Mouse (Mus musculus): ENCODE measurements around the gene Izumo1.

The Izumo1 gene

GRCm38 (mm10) chr7:45621443-45621842, at the start of gene Izumo1:
Izumo1 (plus strand) TSS chr7:45621811.
- peak; percentile 46 to 69 for DNase-seq (ENCODE audit: inconsistent age in 2 of 2, low spot score in 1 of 2)

- DNase-seq (ENCODE audit: inconsistent age in 2 of 2, low spot score in 1 of 2), result peak in 1 of 2 experiments; percentile 56
These were observed 49.6 kb upstream of the Izumo1 start for GRCm38 (mm10) chr7:45571966-45572365.

- DNase-seq (ENCODE audit: inconsistent age in 2 of 2, low spot score in 1 of 2), result no peak
These were observed 47.7 kb upstream of the Izumo1 start for GRCm38 (mm10) chr7:45573954-45574353.

- DNase-seq (ENCODE audit: inconsistent age in 2 of 2, low spot score in 1 of 2), result no peak
These were observed 46.9 kb upstream of the Izumo1 start for GRCm38 (mm10) chr7:45574472-45575379.

- DNase-seq (ENCODE audit: inconsistent age in 2 of 2, low spot score in 1 of 2), result peak in 1 of 2 experiments; percentile 4
These were observed 35.7 kb upstream of the Izumo1 start for GRCm38 (mm10) chr7:45585923-45586322.

- peak in 1 of 2 experiments; percentile 32 for DNase-seq (ENCODE audit: inconsistent age in 2 of 2, low spot score in 1 of 2)
These were observed 33.7 kb upstream of the Izumo1 start for GRCm38 (mm10) chr7:45587631-45588592.

- DNase-seq (ENCODE audit: inconsistent age in 2 of 2, low spot score in 1 of 2), result peak; percentile 97 to 98
These were observed 32.4 kb upstream of the Izumo1 start for GRCm38 (mm10) chr7:45589173-45589572.

- peak in 1 of 2 experiments; percentile 21 for DNase-seq (ENCODE audit: inconsistent age in 2 of 2, low spot score in 1 of 2)
These were observed 31.7 kb upstream of the Izumo1 start for GRCm38 (mm10) chr7:45589898-45590297.

GRCm38 (mm10) chr7:45590874-45591273, 30.7 kb upstream of the Izumo1 start:
- DNase-seq (ENCODE audit: inconsistent age in 2 of 2, low spot score in 1 of 2), result peak; percentile 31 to 61

- DNase-seq (ENCODE audit: inconsistent age in 2 of 2, low spot score in 1 of 2), result peak in 1 of 2 experiments; percentile 3
These were observed 29.7 kb upstream of the Izumo1 start for GRCm38 (mm10) chr7:45591880-45592279.

GRCm38 (mm10) chr7:45593118-45593815, 28.3 kb upstream of the Izumo1 start:
- peak; percentile 77 to 91 for DNase-seq (ENCODE audit: inconsistent age in 2 of 2, low spot score in 1 of 2)

- DNase-seq (ENCODE audit: inconsistent age in 2 of 2, low spot score in 1 of 2), result peak in 1 of 2 experiments; percentile 7
These were observed 26.4 kb upstream of the Izumo1 start for GRCm38 (mm10) chr7:45595176-45595575.

- DNase-seq (ENCODE audit: inconsistent age in 2 of 2, low spot score in 1 of 2), result peak in 1 of 2 experiments; percentile 64
These were observed 25.5 kb upstream of the Izumo1 start for GRCm38 (mm10) chr7:45596107-45596506.

- no peak for DNase-seq (ENCODE audit: inconsistent age in 2 of 2, low spot score in 1 of 2)
These were observed 24.6 kb upstream of the Izumo1 start for GRCm38 (mm10) chr7:45597013-45597412.

- peak in 1 of 2 experiments; percentile 11 for DNase-seq (ENCODE audit: inconsistent age in 2 of 2, low spot score in 1 of 2)
These were observed 24.1 kb upstream of the Izumo1 start for GRCm38 (mm10) chr7:45597527-45597926.

GRCm38 (mm10) chr7:45598960-45599879, 22.4 kb upstream of the Izumo1 start:
- DNase-seq (ENCODE audit: inconsistent age in 2 of 2, low spot score in 1 of 2), result peak in 1 of 2 experiments; percentile 5

GRCm38 (mm10) chr7:45605704-45606289, 15.8 kb upstream of the Izumo1 start:
- DNase-seq (ENCODE audit: inconsistent age in 2 of 2, low spot score in 1 of 2), result peak; percentile 63 to 80

GRCm38 (mm10) chr7:45609511-45609910, 12.1 kb upstream of the Izumo1 start:
- DNase-seq (ENCODE audit: inconsistent age in 2 of 2, low spot score in 1 of 2), result no peak

GRCm38 (mm10) chr7:45616277-45616676, 5.3 kb upstream of the Izumo1 start:
- no peak for DNase-seq (ENCODE audit: inconsistent age in 2 of 2, low spot score in 1 of 2)
